Mouse (Mus musculus): Measurements from ENCODE around the gene Tm7sf2.

DNA sequence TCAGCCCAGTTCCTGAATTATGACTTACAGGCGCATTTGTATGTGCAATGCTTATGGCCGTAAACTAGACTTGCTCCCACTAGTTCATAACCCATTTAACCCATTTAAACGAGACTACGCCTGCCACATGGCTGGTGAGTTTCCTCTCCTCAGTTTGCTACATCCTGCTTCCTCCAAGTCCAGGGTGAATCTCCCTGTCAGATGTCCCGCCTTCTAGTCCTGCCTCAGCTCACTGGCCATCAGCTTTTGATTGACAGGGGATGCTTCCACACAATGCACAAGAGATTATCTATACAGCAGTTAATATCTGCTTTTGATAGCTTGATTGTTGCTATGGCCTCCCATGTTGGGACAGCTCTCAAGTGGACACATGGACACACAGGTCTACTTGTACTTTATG is 13.9 kb downstream of the Tm7sf2 start:
- no peak for TF ChIP-seq GATA1 (IDR thresholded peaks at IDR 0.05; ENCODE audit: borderline replicate concordance, low read length)
- TF ChIP-seq FLI1 (IDR thresholded peaks at IDR 0.05; ENCODE audit: low read length): no peak
